Mouse (Mus musculus) gastrocnemius, postnatal 4 days (tissue): Measurements from ENCODE around the gene Tspan3. TPM values are rescaled to one million over a fixed set of nuclear protein-coding genes. Genes with fewer than 3 reads are reported as not detected.

ENCODE experiments used
- DNase-seq, 2 experiments: peaks; one replicate each; pipeline ENCODE4 v3.0.0; 2021 to 2022; ENCODE audit warnings: low spot score in 2 of 2, mixed read lengths in 2 of 2
- total RNA-seq, 2 experiments: library from RNA; stranded (reverse); gene quantifications; 2 replicates each; pipeline ENCODE4 v1.2.3; 2021

The Tspan3 gene
- total RNA-seq, 2 experiments from 2014 or later: 187 to 207 TPM

GRCm38 (mm10) chr9:56118582-56118981, 46.7 kb downstream of the Tspan3 start:
- peak; percentile 49 to 65 for DNase-seq

DNA sequence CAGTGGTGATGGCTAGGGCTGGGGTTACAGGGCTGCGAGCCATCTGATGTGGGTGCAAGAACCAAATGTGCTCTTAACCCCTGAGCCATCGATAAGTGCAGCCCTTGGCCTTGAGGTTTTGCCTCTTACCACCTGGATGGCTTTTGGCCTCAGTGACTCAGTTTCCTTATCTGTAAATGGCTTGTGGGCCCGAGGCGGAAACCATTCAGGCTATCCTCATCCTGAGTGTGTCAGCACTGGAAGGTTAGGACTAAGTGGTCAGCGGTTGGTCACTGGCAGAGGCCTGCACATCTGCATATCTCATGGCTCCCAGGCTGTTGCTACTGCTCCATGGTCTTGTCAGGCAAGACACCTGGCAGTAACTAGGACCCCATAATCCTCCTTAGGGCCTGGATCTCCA, 47.2 kb downstream of the Tspan3 start:
- no peak for DNase-seq

GRCm38 (mm10) chr9:56108174-56108573, 57.1 kb downstream of the Tspan3 start:
- DNase-seq: no peak

- no peak for DNase-seq
Observed at GRCm38 (mm10) chr9:56107527-56107926, 57.8 kb downstream of the Tspan3 start.

- DNase-seq: no peak
Observed at GRCm38 (mm10) chr9:56106274-56107072, 58.8 kb downstream of the Tspan3 start.

DNA sequence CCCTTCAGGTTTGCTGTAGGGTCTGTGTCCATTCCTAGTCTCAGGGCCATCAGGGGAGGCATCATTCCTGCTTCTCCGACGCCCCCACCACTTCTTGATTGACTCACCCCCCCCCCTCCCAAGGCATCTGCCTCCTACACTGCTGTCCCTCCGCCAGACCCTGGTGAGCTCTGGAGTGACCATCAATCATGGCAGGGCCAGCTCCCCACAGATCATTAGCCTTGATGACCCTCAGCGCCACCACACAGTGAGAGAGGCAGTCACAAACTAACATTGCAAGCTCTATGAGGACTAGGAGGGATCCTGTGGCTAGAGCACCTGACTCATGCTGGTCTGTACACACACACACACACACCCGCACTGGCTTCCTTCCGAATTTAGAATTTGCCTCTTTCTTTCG, 60.4 kb downstream of the Tspan3 start:
- no peak for DNase-seq

GRCm38 (mm10) chr9:56101022-56101421, 64.3 kb downstream of the Tspan3 start:
- DNase-seq: no peak

- no peak for DNase-seq
Observed at GRCm38 (mm10) chr9:56100041-56100522, 65.2 kb downstream of the Tspan3 start.

DNA sequence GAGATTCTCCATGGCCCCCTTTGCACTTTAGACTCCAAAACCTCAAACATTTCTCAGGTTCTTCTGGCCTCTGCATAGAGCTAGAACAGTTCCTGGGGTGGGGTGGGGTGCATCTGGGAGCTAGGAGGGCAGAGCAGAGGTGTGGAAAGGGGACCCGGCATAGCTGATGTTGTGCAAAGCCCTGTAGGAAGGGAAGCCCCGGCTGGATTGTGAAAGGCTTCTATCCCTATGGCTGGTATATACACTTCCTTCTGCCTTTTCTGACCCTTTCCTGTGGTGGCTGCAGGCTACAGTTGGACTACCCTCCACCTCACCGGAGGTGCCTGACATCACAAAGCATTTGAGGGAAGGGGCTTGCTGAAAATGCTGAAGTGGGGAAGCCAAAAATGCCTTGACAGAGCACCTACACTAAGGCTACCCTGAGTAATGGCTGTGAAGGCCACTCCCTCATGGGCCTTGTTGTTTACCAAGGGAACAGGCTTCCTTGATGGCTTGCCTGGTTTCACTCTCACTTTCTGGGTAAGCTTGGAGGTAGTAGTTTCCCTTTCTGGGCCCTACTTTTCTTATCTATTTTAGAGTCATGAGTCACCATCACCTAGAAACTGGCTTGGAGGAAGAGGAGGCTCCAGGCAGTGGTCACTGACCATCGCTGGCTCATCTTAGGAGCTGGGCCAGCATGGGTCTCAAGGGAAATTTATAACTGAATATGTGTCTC, 67.5 kb downstream of the Tspan3 start:
- DNase-seq: no peak

- no peak for DNase-seq
Observed at GRCm38 (mm10) chr9:56092102-56092501, 73.2 kb downstream of the Tspan3 start.

- DNase-seq: no peak
Observed at GRCm38 (mm10) chr9:56090546-56091225, 74.6 kb downstream of the Tspan3 start.

GRCm38 (mm10) chr9:56089778-56090520, 75.3 kb downstream of the Tspan3 start, which contains the start of gene Pstpip1:
Gene Pstpip1, plus strand, starts transcription at chr9:56089962.
- peak; percentile 56 to 85 for DNase-seq

GRCm38 (mm10) chr9:56086524-56086923, 78.8 kb downstream of the Tspan3 start:
- DNase-seq: no peak

Other genes starting within 250 kb of the Tspan3 start
- gene Scaper, start 227.4 kb downstream of the Tspan3 start, total RNA-seq: 10 to 100 TPM; 14.1 to 14.3 TPM
- gene 4930563M21Rik, start 154.9 kb downstream of the Tspan3 start, total RNA-seq: not detected
- 10 to 100 TPM; 47.4 to 49.5 TPM for gene Rcn2, start 123.6 kb downstream of the Tspan3 start, total RNA-seq
- 1 to 10 TPM; 1.3 to 2.0 TPM for gene Pstpip1, start 75.5 kb downstream of the Tspan3 start, total RNA-seq